Mouse (Mus musculus): Measurements from ENCODE around the gene Scn9a.

Gene Scn9a

DNA sequence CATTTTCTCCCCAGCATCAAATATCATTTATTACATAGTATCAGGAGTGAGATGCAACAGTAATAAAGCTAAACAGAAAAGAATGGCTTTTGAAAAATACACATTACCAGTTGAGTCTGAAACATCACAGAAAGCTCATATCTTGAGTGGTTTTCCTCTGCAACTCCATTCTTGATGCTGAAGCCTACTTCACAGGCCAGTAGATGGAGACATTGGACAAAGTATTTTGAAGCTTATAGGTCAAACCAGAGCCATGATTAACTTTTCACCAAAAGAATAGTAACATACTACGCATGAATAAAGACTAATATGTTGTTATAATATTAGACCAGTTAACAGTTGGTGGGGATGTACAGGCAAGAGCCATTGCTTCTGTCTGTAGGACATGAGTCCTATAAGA lies 172.3 kb downstream of the Scn9a start:
- DNase-seq = peak; percentile 7

DNA sequence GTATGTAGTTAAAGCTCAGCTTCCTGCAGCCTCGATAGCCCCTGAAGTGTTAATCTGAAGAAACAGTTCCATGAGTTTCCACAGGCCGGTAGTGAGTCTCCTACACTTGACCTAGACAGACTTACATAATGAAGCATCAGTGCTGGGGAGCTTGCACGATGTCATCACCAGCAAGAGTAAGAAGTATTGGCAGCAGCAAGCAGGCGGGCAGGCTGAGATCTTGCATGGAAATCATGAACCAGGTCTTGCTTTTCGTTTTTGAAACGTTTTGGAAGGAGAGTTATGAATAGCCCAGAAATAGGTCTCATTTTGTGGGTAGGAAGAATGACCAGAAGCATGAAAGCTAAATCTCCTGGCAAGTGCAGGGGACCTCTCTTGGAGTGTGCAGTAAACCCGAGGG lies 194.1 kb downstream of the Scn9a start, which contains the start of gene Scn1a:
Gene Scn1a (minus strand): TSS at position 130 of the 400 bp plus-strand sequence.
- peak; percentile 40 for DNase-seq

DNA sequence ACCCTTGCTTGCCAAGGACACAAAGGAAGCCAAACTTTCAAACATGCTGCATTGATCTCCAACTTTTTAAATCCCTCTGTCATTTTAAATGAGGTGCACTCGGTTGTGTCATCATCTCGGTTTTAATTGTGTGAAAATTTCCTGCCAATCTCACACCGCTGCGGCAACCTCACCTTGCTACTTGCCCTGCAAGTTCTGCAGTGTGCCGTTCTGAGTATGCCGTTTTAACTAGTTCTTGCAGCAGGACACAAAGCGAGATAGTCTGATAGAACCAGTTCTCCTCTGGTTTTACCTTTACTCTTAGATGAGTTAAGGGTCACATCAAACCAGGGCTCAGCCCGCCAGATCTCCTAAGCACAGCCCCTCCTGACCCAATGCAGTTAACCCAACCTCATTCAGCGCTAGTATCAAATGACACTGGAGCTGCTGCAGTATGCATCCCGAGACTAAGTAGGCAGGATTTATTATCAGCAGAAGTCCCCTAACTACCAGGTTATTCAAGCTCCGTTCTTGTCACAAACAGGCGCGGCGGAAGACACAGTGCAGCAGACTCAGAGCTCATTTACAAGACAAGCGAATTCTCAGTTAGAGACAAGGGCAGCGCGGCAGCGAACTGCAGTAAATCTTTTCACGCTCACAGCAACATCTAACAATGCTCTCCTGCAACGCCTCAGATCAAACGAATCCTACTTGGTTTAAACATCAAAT lies 194.8 kb downstream of the Scn9a start:
- DNase-seq = peak; percentile 50

DNA sequence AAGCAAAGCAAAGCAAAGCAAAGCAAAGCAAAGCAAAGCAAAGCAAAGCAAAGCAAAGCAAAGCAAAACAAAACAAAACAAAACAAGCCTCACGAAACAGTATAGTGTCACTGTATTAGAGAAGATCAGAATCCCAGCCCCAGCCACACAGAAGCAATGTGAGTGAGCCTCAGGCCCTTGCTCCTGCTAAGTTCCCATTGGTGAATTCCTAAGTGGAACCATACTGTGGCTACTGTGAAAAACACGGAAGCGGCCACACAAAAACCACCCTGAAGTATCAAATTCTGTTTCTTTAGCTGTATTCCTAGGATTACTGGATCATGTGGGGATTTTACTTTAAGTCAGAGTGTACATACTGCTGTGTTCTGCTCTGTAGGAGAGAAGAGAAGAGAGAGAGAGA lies 198.5 kb downstream of the Scn9a start:
- no peak for DNase-seq
